Mouse (Mus musculus) kidney, postnatal 14 days (tissue): ENCODE measurements at regions not wholly inside any gene's neighbourhood (a gene's known extent, or its start where the extent isn't known, plus 50 kb on each side); places are given as distances from the start of the nearest gene placed in this dataset.
"Not testable (repeated sequence)": the region's sequence is repeated elsewhere in the genome, so short reads cannot be mapped to it uniquely, and the experiment has no call there.

ENCODE experiments used
- DNase-seq: peaks from one replicate; pipeline ENCODE4 v3.0.0; 2022; ENCODE audit warnings: mixed read lengths

GRCm38 (mm10) chr14:86308949-86309543, 832.0 kb downstream of the Diaph3 start:
- peak; percentile 34 for DNase-seq

GRCm38 (mm10) chr14:86307806-86308205, 833.2 kb downstream of the Diaph3 start:
- DNase-seq, result peak; percentile 81

- no peak for DNase-seq
Measured at GRCm38 (mm10) chr14:86301666-86302065, 839.4 kb downstream of the Diaph3 start.

- DNase-seq, result no peak
Measured at GRCm38 (mm10) chr14:86300811-86301210, 840.2 kb downstream of the Diaph3 start.

GRCm38 (mm10) chr14:86297991-86298390, 843.0 kb downstream of the Diaph3 start:
- peak; percentile 24 for DNase-seq

GRCm38 (mm10) chr14:86294606-86295005, 846.4 kb downstream of the Diaph3 start:
- not testable (repeated sequence) for DNase-seq

GRCm38 (mm10) chr14:86293804-86294203, 847.2 kb downstream of the Diaph3 start:
- no peak for DNase-seq

- peak; percentile 30 for DNase-seq
Measured at GRCm38 (mm10) chr14:86293371-86293770, 847.7 kb downstream of the Diaph3 start.

GRCm38 (mm10) chr14:86290556-86290955, 850.5 kb downstream of the Diaph3 start:
- DNase-seq, result no peak

- DNase-seq, result no peak
Measured at GRCm38 (mm10) chr14:86261640-86262230, 879.3 kb downstream of the Diaph3 start.

- DNase-seq, result no peak
Measured at GRCm38 (mm10) chr14:86254196-86254595, 886.8 kb downstream of the Diaph3 start.

GRCm38 (mm10) chr14:86251617-86252016, 889.4 kb downstream of the Diaph3 start:
- DNase-seq, result no peak

GRCm38 (mm10) chr14:86247686-86248085, 893.3 kb downstream of the Diaph3 start:
- DNase-seq, result no peak

- DNase-seq, result no peak
Measured at GRCm38 (mm10) chr14:86246770-86247169, 894.3 kb downstream of the Diaph3 start.

GRCm38 (mm10) chr14:86243662-86244061, 897.4 kb downstream of the Diaph3 start:
- no peak for DNase-seq

- DNase-seq, result no peak
Measured at GRCm38 (mm10) chr14:86242836-86243235, 898.2 kb downstream of the Diaph3 start.

GRCm38 (mm10) chr14:86239090-86239489, 901.9 kb downstream of the Diaph3 start:
- peak; percentile 2 for DNase-seq

- no peak for DNase-seq
Measured at GRCm38 (mm10) chr14:86233305-86233704, 907.7 kb downstream of the Diaph3 start.

- no peak for DNase-seq
Measured at GRCm38 (mm10) chr14:86230609-86231008, 910.4 kb downstream of the Diaph3 start.

GRCm38 (mm10) chr14:86229755-86230154, 911.3 kb downstream of the Diaph3 start:
- DNase-seq, result no peak

GRCm38 (mm10) chr14:86215711-86216110, 925.3 kb downstream of the Diaph3 start:
- no peak for DNase-seq

GRCm38 (mm10) chr14:86211654-86212053, 929.4 kb downstream of the Diaph3 start:
- no peak for DNase-seq

GRCm38 (mm10) chr14:86204582-86204981, 936.5 kb downstream of the Diaph3 start:
- no peak for DNase-seq

- DNase-seq, result no peak
Measured at GRCm38 (mm10) chr14:86197864-86198263, 943.2 kb downstream of the Diaph3 start.
